Mouse (Mus musculus): ENCODE measurements around the gene Csrnp1.
A peak's percentile ranks its signal among the peaks of the same experiment; 100 is the strongest.

Gene Csrnp1

GRCm38 (mm10) chr9:119978151-119978810 is 6.2 kb downstream of the Csrnp1 start:
- peak in 1 of 2 experiments; percentile 69 for DNase-seq (ENCODE audit: low spot score in 2 of 2)

DNA sequence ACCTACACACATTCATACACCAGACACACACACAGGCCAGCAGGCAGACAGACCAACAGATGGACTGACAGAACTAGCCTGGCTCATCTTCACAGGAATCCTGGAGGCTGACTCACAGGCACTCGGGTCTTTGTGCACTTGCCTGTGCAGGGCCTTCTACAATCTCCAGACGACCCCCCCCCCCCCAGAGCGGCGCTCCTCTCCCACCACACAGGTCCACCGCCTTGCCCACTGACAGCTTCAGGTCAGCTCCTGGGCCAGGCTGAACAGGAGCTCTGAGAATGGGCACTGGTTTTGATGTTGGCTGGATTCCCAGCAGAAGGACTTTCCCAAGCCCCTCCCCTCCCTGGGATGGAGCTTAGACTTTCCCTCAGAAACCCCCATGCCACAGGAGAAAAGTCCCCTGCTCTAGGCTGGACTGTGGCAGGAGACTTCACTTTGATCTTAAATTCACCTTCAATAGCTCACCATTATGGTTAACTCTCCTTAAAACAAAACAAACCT is 6.8 kb downstream of the Csrnp1 start:
- no peak for DNase-seq (ENCODE audit: low spot score in 2 of 2)

- DNase-seq (ENCODE audit: low spot score in 2 of 2): peak in 1 of 2 experiments; percentile 48
These were observed 7.5 kb downstream of the Csrnp1 start for GRCm38 (mm10) chr9:119976704-119977556.

GRCm38 (mm10) chr9:119975286-119975685 is 9.2 kb downstream of the Csrnp1 start:
- DNase-seq (ENCODE audit: low spot score in 2 of 2): no peak

DNA sequence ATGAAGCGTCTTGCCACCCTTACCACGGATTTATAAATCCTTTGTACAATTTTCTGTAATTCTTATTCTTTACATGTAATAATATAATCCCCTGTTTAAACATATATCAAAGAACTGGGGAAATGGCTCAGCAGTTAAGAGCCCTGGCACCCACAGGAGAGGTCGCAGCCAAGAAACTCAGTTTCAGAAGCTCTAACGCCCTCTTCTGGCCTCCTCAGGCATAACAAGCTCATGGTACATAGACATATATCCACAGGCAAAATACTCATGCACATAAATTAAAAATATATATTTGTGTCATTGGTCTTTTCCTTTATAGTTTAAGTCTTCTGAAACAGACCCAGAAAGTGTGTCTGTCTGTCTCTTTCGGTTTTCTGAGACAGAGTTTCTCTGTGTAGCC is 9.8 kb downstream of the Csrnp1 start:
- DNase-seq (ENCODE audit: low spot score in 2 of 2): no peak

- peak in 1 of 2 experiments; percentile 53 for DNase-seq (ENCODE audit: low spot score in 2 of 2)
These were observed 10.5 kb downstream of the Csrnp1 start for GRCm38 (mm10) chr9:119973869-119974520.

DNA sequence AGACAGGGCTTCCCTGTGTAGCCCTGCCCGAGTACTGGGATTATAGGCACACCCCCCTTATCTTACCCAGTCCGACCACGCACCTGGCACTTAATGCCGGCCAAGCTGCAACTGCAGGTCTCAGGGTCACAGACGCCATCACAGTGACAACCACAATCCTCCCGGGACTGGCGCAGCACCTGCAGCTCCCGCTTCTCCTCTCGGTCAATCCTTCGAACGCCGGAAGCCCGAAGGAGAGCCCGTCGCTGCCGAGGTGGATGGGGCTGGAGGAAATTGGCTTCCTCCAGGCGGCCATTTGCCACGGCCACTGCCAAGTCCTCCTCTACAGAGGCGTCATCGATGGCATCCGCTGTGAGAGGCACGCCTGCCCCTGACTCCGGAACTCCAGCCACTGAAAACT is 11.2 kb downstream of the Csrnp1 start:
- no peak for DNase-seq (ENCODE audit: low spot score in 2 of 2)

GRCm38 (mm10) chr9:119972582-119972981 is 11.9 kb downstream of the Csrnp1 start:
- DNase-seq (ENCODE audit: low spot score in 2 of 2): no peak

DNA sequence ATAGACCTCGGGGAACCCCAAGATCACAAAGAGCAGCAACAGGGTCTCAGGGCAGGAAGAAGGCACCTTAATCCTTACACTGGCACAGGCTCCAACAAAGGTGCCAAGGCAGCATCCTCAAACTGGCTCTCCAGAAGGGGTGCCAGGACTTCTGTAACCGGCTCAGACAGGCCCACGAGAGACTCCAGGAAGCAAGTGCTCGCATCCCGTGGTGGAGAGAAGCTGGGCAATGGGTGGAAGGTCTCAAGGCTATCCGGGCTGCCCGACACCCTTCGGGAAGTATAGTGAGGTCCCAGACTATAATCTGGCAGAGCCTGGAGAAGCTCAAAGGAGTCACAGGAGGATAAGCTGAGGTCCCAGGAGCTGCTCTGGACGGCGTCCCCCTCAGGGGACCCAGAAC is 12.3 kb downstream of the Csrnp1 start:
- DNase-seq (ENCODE audit: low spot score in 2 of 2): no peak

DNA sequence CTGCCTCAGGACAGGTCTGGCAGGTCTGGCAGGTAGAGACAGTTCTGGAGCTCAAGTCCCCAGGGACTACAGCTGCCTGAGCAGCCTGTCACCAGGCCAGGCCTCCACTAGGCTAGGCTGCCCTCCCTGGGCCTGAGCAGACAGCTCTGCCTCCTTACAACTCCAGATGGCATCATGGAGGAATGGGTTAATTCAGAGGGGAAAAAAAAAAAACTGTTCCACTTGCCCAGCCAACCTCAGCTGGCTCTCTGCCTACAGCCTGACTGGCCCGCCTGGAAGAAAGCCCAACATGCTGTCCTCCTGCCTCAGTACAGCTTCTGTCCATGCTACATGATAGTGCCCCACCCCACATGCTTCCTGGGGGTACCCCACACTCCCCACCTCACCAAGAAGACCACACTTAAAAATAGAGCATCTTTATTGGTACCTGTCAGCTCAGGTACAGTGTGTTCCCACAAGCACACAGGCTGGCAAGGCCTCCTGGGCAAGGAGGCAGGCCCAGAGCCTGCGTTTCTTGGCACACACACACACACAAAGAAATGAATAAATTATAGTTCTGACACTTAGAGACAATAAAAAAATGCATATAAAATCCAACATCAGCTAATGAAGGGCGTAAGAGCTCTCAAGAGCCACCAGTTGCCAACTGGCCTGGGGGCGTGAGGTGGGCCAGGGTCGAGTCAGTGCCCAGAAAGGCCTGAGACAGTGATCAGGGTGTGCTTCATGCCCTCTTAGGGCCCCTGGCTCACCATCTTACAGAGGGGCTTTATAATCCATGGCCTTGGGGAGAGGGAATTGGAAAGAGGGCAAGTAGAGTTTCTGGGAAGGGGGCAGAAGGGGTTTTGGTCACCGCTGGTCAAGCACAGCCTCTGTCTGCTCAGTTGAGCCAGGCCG is 13.4 kb downstream of the Csrnp1 start:
- DNase-seq (ENCODE audit: low spot score in 2 of 2): no peak

GRCm38 (mm10) chr9:119970221-119970620 is 14.2 kb downstream of the Csrnp1 start:
- DNase-seq (ENCODE audit: low spot score in 2 of 2): peak; percentile 60 to 71

DNA sequence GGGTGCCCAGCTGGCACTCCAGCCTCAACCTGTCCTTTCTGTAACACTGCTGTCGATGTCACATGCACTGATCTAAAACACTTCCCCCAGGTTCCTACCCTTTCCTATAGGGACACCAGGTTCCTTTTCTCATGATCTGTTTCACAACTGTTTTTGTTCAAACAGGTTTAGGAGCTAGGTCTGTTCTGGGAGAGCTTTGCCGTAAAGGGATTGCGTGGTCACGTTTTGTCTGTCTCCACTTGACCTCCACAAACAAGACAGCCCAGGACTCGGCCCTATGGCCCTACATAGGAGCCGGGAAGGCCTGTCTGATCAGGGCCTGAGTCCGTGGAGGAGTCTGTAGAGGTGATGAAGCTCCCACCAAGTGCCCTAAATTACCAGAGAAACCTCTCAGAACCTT is 14.6 kb downstream of the Csrnp1 start:
- no peak for DNase-seq (ENCODE audit: low spot score in 2 of 2)

GRCm38 (mm10) chr9:119966221-119966910 is 18.1 kb downstream of the Csrnp1 start:
- DNase-seq (ENCODE audit: low spot score in 2 of 2): no peak

- DNase-seq (ENCODE audit: low spot score in 2 of 2): no peak
These were observed 19.3 kb downstream of the Csrnp1 start for GRCm38 (mm10) chr9:119965186-119965585.

- DNase-seq (ENCODE audit: low spot score in 2 of 2): no peak
These were observed 20.3 kb downstream of the Csrnp1 start for GRCm38 (mm10) chr9:119964206-119964605.

DNA sequence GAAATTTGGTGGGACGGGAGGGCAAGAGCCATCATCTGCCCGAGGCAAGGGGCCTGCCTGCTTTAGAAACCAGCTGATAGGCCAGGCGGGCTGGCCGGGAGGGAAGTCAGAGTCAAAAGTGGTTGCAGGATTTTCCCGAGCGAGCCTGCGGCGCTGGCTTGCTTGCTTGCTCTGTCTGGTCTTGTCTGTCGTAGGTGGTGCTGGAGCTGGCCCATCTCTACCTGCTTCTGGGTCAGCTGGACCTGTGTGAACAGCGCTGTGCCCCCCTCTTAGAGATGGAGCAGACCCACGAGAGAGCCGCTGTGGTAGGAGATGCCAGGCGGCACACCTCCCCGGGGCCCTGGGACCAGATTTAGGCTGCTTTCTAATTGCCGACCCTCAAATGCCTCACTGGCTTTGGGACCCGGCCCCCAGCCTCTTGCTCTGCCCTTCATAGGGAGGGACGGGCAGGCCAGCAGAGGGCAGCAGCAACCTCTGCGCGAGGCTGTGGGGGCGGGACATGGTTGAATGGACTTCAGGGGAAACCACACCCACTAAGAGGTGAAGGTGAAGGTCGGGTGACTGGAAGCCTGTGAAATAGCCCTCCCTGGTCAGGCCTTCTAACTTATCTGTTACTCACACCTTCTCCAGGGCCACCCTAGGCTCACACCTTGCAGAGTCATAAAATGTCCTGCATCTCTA is 21.3 kb downstream of the Csrnp1 start:
- peak; percentile 66 to 80 for DNase-seq (ENCODE audit: low spot score in 2 of 2)

DNA sequence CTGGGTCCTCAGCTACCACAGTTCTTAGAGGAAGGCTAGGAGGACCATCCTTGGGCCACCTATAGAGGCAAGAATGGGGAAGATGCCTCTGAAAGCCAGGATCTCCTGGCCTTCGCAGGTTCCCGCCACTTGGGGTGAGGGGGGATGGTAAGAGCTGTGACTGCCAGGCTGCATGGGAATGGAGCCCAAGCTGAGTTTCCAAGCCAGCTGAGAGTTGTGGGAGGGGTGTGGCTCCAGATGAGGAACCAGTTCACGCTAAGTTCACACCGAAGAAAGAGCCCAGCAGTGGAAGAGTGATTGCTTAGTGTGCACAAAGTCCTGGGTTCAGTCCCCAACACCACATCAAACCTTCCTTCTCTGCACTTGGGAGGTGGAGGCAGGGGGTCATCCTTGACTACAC is 22.2 kb downstream of the Csrnp1 start:
- no peak for DNase-seq (ENCODE audit: low spot score in 2 of 2)

- no peak for DNase-seq (ENCODE audit: low spot score in 2 of 2)
These were observed 25.6 kb downstream of the Csrnp1 start for GRCm38 (mm10) chr9:119958835-119959234.

- no peak for DNase-seq (ENCODE audit: low spot score in 2 of 2)
These were observed 33.1 kb downstream of the Csrnp1 start for GRCm38 (mm10) chr9:119951388-119951787.

- DNase-seq (ENCODE audit: low spot score in 2 of 2): no peak
These were observed 34.0 kb downstream of the Csrnp1 start for GRCm38 (mm10) chr9:119950434-119950833.

All from natural killer cell, adult 2 months (primary cell).